Mouse (Mus musculus) bone marrow macrophage, adult 2 months (primary cell): ENCODE results near the gene Art4.

ENCODE experiments used
- CTCF ChIP-seq: IDR thresholded peaks from 2 replicates; pipeline ENCODE4 v1.5.1; 2012; ENCODE audit warnings: low read depth, mild to moderate bottlenecking, low read length, moderate library complexity
- POLR2A ChIP-seq: IDR thresholded peaks from 2 replicates; pipeline ENCODE4 v1.6.1; 2012; ENCODE audit warnings: mild to moderate bottlenecking, low read depth, low read length, borderline replicate concordance

DNA sequence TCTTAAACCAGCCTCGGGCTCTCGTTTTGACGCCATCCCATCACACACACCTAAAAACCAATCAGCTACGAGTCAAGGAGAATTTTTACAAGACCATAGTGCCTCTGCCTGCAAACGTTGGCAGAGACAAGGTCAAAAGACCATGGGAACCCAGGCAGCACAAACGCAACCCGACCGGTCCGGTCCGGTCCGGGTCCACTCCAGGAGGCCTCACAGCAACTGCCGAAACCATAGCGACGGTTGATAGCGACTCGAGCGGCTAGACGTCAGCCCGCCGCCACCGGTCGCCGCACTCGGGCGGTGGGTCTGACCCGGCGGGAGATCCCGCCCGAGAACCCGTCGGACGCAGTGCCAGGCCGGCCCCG is 30.0 kb downstream of the Art4 start, which contains the start of gene BC049715:
- TF ChIP-seq CTCF (no peak), POLR2A (no peak)
